9 mouse cellular contexts compared by ENCODE assay signal in the genomic region with DNA sequence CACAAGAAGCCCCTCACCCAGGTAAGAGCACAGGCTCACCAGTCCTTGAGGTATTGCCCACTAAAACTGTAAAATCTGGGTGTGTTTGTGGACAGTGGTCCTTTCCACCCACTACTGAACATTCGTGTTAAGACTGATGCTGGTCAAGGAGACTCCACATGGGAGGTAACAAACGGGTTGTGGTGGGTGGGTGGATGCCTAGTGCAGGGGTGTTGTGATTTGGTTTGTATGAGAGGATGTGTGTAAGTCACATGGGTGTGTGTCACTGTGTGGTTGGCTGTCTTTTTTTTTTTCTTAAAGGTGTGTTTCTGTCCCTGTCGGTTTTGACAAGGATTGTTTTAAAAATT. TPM values are rescaled to one million over a fixed set of nuclear protein-coding genes. Genes with fewer than 3 reads are reported as not detected.
DNase-seq lines count a peak whose midpoint lies in the region; ATAC-seq and TF ChIP-seq lines count a peak whose summit lies in the region.
"Had no signal": no experiment of that assay in that cellular context is flagged by ENCODE, and none has a peak within 500 bp of the region (broad histone marks: within the 10 kb centered on the region; RNA-seq: fewer than 3 reads in every experiment).

No protein-coding gene starts in this region.

- no peak for ATAC-seq in embryonic facial prominence, embryonic 13.5 days (ENCODE audit: insufficient number of reproducible peaks, insufficient read depth, low FRiP score, low TSS enrichment, low read depth)
- ATAC-seq in limb, embryonic 13.5 days (ENCODE audit: low FRiP score, low read depth) = no peak

- H3K4me1 ChIP-seq in heart, embryonic 10.5 days = peaks cover 67% of the 10 kb centered on the region
- H3K4me1 ChIP-seq in embryonic facial prominence, embryonic 13.5 days = peaks cover 65% of the 10 kb centered on the region
- peaks cover 66% of the 10 kb centered on the region for H3K4me1 ChIP-seq in limb, embryonic 13.5 days
- peaks cover 48% of the 10 kb centered on the region for H3K4me1 ChIP-seq in olfactory bulb, adult 2 months (ENCODE audit: control insufficient read depth, insufficient read depth, low read length)

- peak overlapping the region; percentile 74 for H3K4me3 ChIP-seq in heart, embryonic 10.5 days
- peak overlapping the region; percentile 70 for H3K4me3 ChIP-seq in embryonic facial prominence, embryonic 13.5 days
- peak overlapping the region; percentile 68 for H3K4me3 ChIP-seq in limb, embryonic 13.5 days
- peak overlapping the region; percentile 95 for H3K4me3 ChIP-seq in olfactory bulb, adult 2 months (ENCODE audit: insufficient read depth, low read depth, low read length)

- peak overlapping the region; percentile 82 for H3K4me2 ChIP-seq in embryonic facial prominence, embryonic 13.5 days
- peak overlapping the region; percentile 82 for H3K4me2 ChIP-seq in limb, embryonic 13.5 days (replicated peaks)

- no peak for TF ChIP-seq CTCF in olfactory bulb, adult 2 months (IDR thresholded peaks at IDR 0.05; ENCODE audit: insufficient read depth, low read depth, low read length)

- H3K36me3 ChIP-seq in heart, embryonic 10.5 days = peaks cover 12% of the 10 kb centered on the region
- H3K36me3 ChIP-seq in embryonic facial prominence, embryonic 13.5 days = peaks cover 8% of the 10 kb centered on the region
- H3K36me3 ChIP-seq in limb, embryonic 13.5 days = peaks cover 24% of the 10 kb centered on the region

- no peaks in the 10 kb centered on the region for H3K27me3 ChIP-seq in heart, embryonic 10.5 days (ENCODE audit: insufficient read depth, poor library complexity, severe bottlenecking)
- H3K27me3 ChIP-seq in embryonic facial prominence, embryonic 13.5 days = no peaks in the 10 kb centered on the region
- no peaks in the 10 kb centered on the region for H3K27me3 ChIP-seq in limb, embryonic 13.5 days

- 13% methylated on average over 3 of the region's 3 CpGs for WGBS in heart, embryonic 10.5 days
- 12% methylated on average over 3 of the region's 3 CpGs for WGBS in embryonic facial prominence, embryonic 13.5 days
- WGBS in limb, embryonic 13.5 days = 5% methylated on average over 3 of the region's 3 CpGs
- WGBS in olfactory bulb, adult 2 months = 4% methylated on average over 3 of the region's 3 CpGs

- no peaks in the 10 kb centered on the region for H3K9me3 ChIP-seq in heart, embryonic 10.5 days
- H3K9me3 ChIP-seq in embryonic facial prominence, embryonic 13.5 days = no peaks in the 10 kb centered on the region
- H3K9me3 ChIP-seq in limb, embryonic 13.5 days = no peaks in the 10 kb centered on the region

- intact Hi-C loops in heart, postnatal 36 days (cut with DNase I) = loop anchor here (2.0 kb wide), 1 partner anchor 57 kb away; a partner anchor contains a TSS

- no peak for TF ChIP-seq POLR2A in olfactory bulb, adult 2 months (IDR thresholded peaks at IDR 0.05; ENCODE audit: insufficient read depth, low read depth, low read length)

- peak overlapping the region; percentile 92 for H3K27ac ChIP-seq in heart, embryonic 10.5 days
- H3K27ac ChIP-seq in embryonic facial prominence, embryonic 13.5 days = peak overlapping the region; percentile 81
- peak overlapping the region; percentile 81; the same call in 1 of the 2 replicates for H3K27ac ChIP-seq in limb, embryonic 13.5 days
- peak overlapping the region; percentile 95 for H3K27ac ChIP-seq in olfactory bulb, adult 2 months (ENCODE audit: insufficient read depth, low read depth, low read length)

- DNase-seq in heart, embryonic 10.5 days (ENCODE audit: low spot score) = no peak
- no peak for DNase-seq in heart, postnatal 36 days
- DNase-seq in CD4-positive, CD25-positive, alpha-beta regulatory T cell, adult 2 months (ENCODE audit: low read depth, low spot score) = peak; percentile 53
- DNase-seq in right cerebral cortex, postnatal 14 days = no peak
- no peak for DNase-seq in thymus, postnatal 25 days

- peak overlapping the region; percentile 90 for H3K9ac ChIP-seq in embryonic facial prominence, embryonic 13.5 days
- peak overlapping the region; percentile 86 for H3K9ac ChIP-seq in limb, embryonic 13.5 days

RNA-seq across cellular contexts. Expression of a gene that starts 0.9 kb away (rescaled TPM):
- 115 and 152 TPM in 2 replicates for polyA plus RNA-seq in heart, embryonic 10.5 days (2016; fragmentation: Nextera tagmentation; extraction: Ambion mirVana)
- 10 to 100 TPM; 59.1 to 65.0 TPM for total RNA-seq in heart, postnatal 36 days (2021)
- 79.3 and 83.7 TPM in 2 replicates for polyA plus RNA-seq in embryonic facial prominence, embryonic 13.5 days (2015; fragmentation: Nextera tagmentation; extraction: Ambion mirVana)
- 108 and 113 TPM in 2 replicates for polyA plus RNA-seq in limb, embryonic 13.5 days (2015; fragmentation: Nextera tagmentation; extraction: Ambion mirVana)
- polyA plus RNA-seq in olfactory bulb, adult 2 months (2012; ENCODE audit: insufficient read depth, insufficient read length, low replicate concordance, missing spikeins) = 189 TPM in 1 of 2 replicates, not detected in the other

RNA-seq across cellular contexts. Expression of a gene that starts 14.0 kb away (rescaled TPM):
- 225 and 307 TPM in 2 replicates for polyA plus RNA-seq in heart, embryonic 10.5 days (2016; fragmentation: Nextera tagmentation; extraction: Ambion mirVana)
- total RNA-seq in heart, postnatal 36 days (2021) = 1 to 10 TPM; 8.0 to 8.6 TPM
- 2.1 and 4.3 TPM in 2 replicates for polyA plus RNA-seq in embryonic facial prominence, embryonic 13.5 days (2015; fragmentation: Nextera tagmentation; extraction: Ambion mirVana)
- polyA plus RNA-seq in limb, embryonic 13.5 days (2015; fragmentation: Nextera tagmentation; extraction: Ambion mirVana) = 6.5 and 8.1 TPM in 2 replicates
- not detected in 2 replicates for polyA plus RNA-seq in olfactory bulb, adult 2 months (2012; ENCODE audit: insufficient read depth, insufficient read length, low replicate concordance, missing spikeins)

RNA-seq across cellular contexts. Expression of a gene that starts 52.5 kb away (rescaled TPM):
- 0.09 and 0.12 TPM in 2 replicates for polyA plus RNA-seq in heart, embryonic 10.5 days (2016; fragmentation: Nextera tagmentation; extraction: Ambion mirVana)
- total RNA-seq in heart, postnatal 36 days (2021) = not detected
- not detected in 2 replicates for polyA plus RNA-seq in embryonic facial prominence, embryonic 13.5 days (2015; fragmentation: Nextera tagmentation; extraction: Ambion mirVana)
- polyA plus RNA-seq in limb, embryonic 13.5 days (2015; fragmentation: Nextera tagmentation; extraction: Ambion mirVana) = not detected in 2 replicates
- polyA plus RNA-seq in olfactory bulb, adult 2 months (2012; ENCODE audit: insufficient read depth, insufficient read length, low replicate concordance, missing spikeins) = not detected in 2 replicates
- total RNA-seq: left cerebral cortex, postnatal 36 days had no signal

RNA-seq across cellular contexts. Expression of a gene that starts 55.7 kb away (rescaled TPM):
- polyA plus RNA-seq in heart, embryonic 10.5 days (2016; fragmentation: Nextera tagmentation; extraction: Ambion mirVana) = 30.1 and 33.2 TPM in 2 replicates
- 10 to 100 TPM; 10.9 to 12.4 TPM for total RNA-seq in heart, postnatal 36 days (2021)
- 46.9 and 49.8 TPM in 2 replicates for polyA plus RNA-seq in embryonic facial prominence, embryonic 13.5 days (2015; fragmentation: Nextera tagmentation; extraction: Ambion mirVana)
- polyA plus RNA-seq in limb, embryonic 13.5 days (2015; fragmentation: Nextera tagmentation; extraction: Ambion mirVana) = 42.2 and 46.7 TPM in 2 replicates
- polyA plus RNA-seq in olfactory bulb, adult 2 months (2012; ENCODE audit: insufficient read depth, insufficient read length, low replicate concordance, missing spikeins) = not detected in 2 replicates

RNA-seq across cellular contexts. Expression of a gene that starts 57.8 kb away (rescaled TPM):
- polyA plus RNA-seq in heart, embryonic 10.5 days (2016; fragmentation: Nextera tagmentation; extraction: Ambion mirVana) = 110 and 125 TPM in 2 replicates
- 100 to 1,000 TPM; 124 to 129 TPM for total RNA-seq in heart, postnatal 36 days (2021)
- polyA plus RNA-seq in embryonic facial prominence, embryonic 13.5 days (2015; fragmentation: Nextera tagmentation; extraction: Ambion mirVana) = 150 and 153 TPM in 2 replicates
- 173 and 176 TPM in 2 replicates for polyA plus RNA-seq in limb, embryonic 13.5 days (2015; fragmentation: Nextera tagmentation; extraction: Ambion mirVana)
- polyA plus RNA-seq in olfactory bulb, adult 2 months (2012; ENCODE audit: insufficient read depth, insufficient read length, low replicate concordance, missing spikeins) = 96.2 TPM in 1 of 2 replicates, not detected in the other

Comparison
In these comparisons a context has a peak if more than half of its experiments do, and no peak if none do; other contexts are left out.
1. RNA of a gene that starts 14.0 kb away (polyA plus RNA-seq): 225 to 307 TPM in heart, embryonic 10.5 days; 6.5 to 8.1 TPM in limb, embryonic 13.5 days, 2.1 to 4.3 TPM in embryonic facial prominence, embryonic 13.5 days and not detected in olfactory bulb, adult 2 months; every median in the first group is over 10 times any median in the second.
2. Peak in every context shown above with its lines, with median percentiles within 50 percentile points of each other: H3K27ac ChIP-seq and H3K4me3 ChIP-seq.